Mouse (Mus musculus) naive thymus-derived CD4-positive, alpha-beta T cell, adult 2 months (primary cell): ENCODE data around the gene Cant1.
A peak's percentile ranks its signal among the peaks of the same experiment; 100 is the strongest.
"Not testable (repeated sequence)": the region's sequence is repeated elsewhere in the genome, so short reads cannot be mapped to it uniquely, and the experiment has no call there.

Experiments used
- DNase-seq: peaks from one replicate; pipeline ENCODE4 v3.0.0-alpha.2; 2011; ENCODE audit warnings: low read depth

The Cant1 gene

GRCm38 (mm10) chr11:118407318-118407910 lies 11.5 kb downstream of the Cant1 start:
- DNase-seq = no peak

- no peak for DNase-seq
These were observed 12.4 kb downstream of the Cant1 start for GRCm38 (mm10) chr11:118406521-118406920.

DNA sequence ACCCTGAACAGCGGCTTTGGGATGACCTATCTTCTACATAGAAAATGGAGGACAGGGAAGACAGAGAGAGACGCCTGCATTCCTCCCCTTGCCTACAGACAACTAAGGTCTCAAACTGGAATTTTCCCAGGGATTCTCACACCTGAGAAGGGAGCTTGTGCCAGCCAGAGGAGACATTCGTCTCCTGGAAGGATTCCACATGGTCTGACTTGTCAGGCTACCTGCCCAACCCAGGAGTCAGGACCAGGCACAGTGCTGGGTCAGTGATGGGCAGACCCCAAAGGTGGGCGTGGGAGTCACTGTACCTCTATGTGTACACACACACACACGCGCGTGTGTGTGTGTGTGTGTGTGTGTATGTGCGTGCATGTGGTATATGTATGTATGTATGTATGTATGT lies 13.6 kb downstream of the Cant1 start:
- no peak for DNase-seq

DNA sequence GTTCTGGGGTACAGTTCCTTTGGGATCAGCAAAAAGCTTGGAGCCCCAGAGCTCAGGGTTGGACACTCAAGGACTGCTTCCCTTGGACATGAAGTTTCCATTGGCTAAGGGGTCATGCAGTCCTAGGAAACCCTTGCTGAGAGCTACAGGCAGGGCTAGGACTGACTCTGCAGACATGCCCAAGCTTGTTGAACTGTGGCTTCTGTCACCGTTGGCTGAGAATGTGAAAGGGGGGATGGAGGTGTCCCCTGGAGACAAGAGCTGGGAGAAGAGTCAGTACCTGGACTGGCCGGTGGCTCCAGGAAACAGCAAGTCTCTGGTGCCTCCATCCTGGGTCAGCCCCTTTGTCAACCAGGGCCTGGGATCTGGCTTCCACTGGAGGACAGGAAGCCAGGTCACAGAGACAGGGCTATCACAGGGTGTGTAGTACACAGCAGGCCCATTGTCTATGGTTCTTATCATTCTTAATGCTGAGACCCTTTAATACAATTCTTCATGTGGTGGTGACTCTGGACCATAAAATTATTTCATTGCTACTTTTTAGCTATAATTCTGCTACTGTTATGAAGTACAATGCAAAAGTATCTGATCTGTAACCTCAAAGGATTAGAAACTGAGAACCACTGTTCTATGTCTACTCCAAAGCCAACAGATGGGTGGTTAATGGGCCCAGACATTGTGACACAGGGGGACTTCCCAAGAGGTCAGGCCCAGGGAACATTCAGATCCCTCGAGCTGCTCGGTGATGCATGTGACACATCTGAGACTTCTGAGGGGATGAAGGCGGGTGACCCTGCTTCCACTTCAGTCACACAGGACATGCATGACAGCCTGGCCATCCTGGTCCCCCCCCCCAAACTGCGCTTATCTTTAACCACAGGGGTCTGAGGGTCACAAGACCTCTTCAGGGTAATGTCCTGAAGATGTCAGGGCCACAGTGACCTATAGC lies 14.7 kb downstream of the Cant1 start:
- DNase-seq = no peak

DNA sequence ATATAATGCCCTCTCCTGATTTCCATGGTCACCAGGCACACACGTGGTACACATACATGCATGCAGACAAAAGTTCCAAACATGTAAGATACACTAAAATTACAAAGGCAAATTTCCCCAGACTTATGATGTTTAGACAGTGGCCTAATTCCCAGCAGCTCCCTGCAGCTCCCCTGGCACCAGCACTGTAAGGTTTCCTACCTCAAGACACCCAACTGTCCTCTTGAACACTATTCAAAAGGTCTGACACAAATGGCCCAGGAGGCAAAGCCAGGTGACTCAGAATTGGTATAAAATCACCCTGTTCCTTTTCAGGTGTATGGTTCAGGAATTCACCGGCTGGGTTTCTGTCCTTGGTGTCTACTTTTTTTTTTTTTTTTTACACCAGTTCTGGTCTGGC lies 15.7 kb downstream of the Cant1 start:
- no peak for DNase-seq

- DNase-seq = peak; percentile 85
These were observed 17.1 kb downstream of the Cant1 start, which contains the start of gene Lgals3bp for GRCm38 (mm10) chr11:118401760-118402280. Gene Lgals3bp, minus strand, starts transcription at chr11:118402092.

GRCm38 (mm10) chr11:118401195-118401594 lies 17.7 kb downstream of the Cant1 start:
- DNase-seq = no peak

- DNase-seq = no peak
These were observed 18.3 kb downstream of the Cant1 start for GRCm38 (mm10) chr11:118400566-118400936.

DNA sequence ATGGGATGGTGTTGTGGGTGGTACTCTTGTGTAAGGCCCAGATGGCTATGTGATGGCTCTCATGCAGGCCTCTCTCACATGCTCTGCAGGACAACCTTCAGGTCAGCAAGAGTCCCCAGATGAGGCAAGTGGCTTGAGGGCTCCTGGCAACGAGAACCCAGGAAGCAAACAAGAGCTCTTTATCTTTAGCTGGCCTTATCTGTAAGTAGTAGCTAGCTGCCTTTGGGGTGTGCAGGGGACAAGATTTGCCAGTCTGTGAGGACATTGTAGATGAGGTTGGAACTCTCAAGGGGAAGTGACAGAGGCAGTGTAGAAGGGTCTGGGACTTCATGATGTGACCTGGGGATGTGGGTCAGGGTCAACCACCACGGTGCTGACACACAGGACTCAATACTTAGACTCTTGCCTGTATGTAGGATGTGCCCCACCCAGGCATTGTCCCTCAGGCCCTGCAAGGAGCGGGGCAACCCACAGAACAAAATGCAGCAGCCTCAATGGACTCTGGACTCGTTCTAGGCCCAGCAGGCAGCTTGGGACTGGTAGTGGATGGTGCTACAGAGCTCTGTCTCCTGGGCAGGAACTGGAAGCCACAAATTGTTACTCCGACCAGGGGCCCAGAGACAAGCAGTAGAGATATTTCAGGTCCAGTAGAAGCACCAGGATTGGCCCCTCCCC lies 18.9 kb downstream of the Cant1 start:
- no peak for DNase-seq

- DNase-seq = no peak
These were observed 20.9 kb downstream of the Cant1 start for GRCm38 (mm10) chr11:118397806-118398530.

DNA sequence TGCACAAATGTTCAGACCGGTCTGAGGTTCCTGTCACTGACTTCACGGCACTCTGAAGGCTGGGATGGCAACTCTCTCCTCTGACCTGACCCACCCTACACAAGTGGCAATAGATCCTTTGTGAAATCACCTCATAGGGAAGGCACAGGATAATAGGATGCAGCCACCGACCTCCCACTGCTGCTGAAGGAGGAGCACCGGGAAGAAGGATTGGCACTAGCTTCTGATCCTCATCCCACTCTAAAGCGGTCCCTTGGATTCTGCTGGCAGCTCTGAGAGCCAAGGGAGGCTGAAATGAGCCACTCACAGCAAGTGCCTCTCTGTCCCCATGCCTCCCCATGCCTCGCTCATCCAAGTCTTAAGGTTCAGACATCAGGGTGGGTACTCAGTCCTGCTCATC lies 24.3 kb downstream of the Cant1 start:
- DNase-seq = no peak

DNA sequence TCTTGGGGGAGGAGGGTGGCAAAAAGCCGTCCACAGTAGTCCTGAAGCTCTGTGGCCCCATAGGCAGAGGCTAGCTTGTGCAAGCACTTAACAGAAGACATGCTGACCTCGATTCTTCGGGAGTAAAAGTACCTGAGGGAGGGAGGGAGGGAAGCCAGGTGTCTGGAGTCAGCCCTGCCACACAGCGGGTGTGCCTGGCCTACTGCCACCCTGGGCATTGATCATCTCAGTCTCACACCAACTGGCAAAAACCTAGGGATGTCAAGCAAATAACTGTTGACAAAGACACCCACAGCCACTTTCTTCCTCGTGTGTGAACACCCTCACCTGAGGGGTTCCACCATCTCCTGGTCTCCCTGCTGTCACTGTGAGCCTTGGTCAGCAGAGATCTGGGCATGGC lies 24.9 kb downstream of the Cant1 start:
- DNase-seq = no peak

- not testable (repeated sequence) for DNase-seq
These were observed 31.1 kb downstream of the Cant1 start for GRCm38 (mm10) chr11:118387816-118388215.

DNA sequence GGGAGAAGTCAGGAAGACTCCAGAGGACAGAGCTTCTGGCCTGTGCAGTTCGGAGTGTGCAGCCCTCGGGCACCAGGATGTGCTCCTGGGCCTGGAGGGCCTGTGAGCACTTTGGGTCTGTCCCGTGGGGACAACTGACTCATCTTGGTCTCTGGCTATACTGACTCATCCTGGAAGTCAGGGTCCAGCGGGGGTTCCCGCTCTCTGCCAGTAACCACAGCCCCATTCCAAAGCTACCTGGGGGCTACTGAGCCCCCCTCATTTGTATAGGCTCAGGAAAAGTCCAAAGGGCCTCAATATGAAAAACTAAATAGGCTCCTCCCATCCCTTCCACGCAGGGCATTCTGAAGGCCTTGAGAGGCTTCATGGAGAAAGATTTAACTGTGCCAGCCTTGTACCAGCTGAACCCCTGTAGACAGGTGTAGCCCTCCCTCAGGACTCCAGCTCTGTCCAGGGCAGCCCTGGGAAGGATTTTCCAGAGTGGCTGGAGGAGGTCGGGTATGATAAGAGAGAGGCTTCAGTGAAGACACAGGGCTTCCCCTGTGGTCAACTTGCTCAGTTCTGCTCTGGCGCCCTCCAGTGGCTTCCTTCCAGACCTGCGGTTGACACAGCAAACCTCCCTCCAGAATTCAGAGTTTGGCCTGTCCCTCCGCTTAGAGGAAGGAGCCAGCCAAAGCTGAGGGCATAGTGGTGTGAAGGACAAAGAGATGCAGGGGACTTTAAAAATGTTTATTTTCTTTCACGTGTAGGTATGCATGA lies 39.5 kb downstream of the Cant1 start:
- DNase-seq = peak; percentile 85

DNA sequence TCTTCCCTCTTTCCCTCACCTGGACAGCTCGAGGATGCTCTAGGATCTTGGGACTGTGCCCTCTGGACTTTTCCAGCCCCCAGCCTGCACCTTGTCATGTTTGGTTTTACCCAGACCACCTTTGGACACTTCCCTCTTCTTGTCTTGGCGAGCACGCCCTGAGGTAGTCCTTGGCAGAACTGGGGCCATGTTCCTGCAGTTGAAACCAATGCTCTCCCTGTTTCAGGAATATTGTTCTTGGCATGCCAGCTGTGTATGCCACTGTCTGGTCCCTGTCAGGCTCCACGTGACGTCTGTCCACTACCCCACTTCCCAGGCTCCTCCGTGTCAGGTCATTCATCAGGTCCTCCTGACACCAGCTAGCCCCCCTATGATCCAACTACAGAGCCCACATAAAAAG lies 40.2 kb downstream of the Cant1 start:
- DNase-seq = no peak

GRCm38 (mm10) chr11:118376323-118376722 lies 42.6 kb downstream of the Cant1 start:
- not testable (repeated sequence) for DNase-seq

DNA sequence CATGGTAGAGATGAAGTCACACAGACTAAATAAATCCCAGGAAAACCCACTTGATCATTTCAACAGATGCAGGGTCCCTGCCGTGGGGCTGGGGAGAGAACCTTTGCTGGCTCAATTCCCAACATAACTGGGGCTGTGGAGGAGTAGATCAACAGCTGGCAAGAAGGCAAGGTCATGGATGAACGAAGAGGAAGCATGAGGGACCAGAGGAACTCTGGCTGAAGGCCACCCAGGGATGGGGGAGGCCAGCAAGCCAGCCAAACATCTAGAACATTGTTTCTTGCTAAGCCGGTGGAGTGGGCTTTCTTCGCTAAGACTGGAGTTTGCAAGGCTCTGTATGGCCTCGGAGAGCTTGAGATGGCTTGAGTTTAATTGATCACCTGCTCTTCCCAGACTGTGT lies 43.0 kb downstream of the Cant1 start:
- DNase-seq = no peak

DNA sequence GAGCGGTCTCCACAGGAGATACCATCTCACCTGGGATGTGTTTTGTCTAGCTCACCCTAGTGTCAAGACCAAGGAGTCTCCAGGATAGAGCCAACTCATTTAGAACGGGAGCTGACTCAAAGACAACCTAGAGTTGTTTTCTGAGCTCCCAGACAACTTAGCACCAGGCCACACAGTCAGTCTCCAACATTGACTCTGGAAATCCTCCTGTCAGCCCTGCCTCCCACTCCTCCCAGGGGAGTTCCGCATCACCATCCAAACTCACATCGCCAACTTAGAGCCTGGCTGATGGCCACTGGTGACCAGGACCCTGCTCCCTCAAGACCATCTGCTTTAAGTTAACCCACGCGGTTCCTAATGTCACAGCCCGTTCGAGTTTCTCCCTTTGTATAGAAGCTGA lies 43.4 kb downstream of the Cant1 start:
- no peak for DNase-seq

GRCm38 (mm10) chr11:118375006-118375405 lies 43.9 kb downstream of the Cant1 start:
- no peak for DNase-seq

DNA sequence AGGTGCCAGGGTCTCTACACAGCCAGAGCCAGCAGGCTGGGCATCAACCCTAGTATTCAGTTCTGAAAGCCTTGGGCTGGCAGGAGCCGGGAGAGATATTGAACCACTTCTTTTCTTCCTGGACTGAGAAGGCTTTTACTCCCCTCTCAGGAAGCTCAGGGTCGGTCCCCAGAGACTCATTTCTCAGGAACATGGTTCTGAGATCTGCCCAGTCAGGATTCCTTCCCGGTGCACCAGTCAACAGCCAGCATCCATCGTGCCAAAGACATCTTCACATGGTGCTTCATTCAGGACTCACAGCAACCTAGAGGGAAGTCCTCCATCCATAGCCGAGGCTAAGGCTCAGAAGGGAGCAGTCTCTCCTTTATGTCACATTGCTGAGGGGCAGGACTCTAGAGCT lies 44.4 kb downstream of the Cant1 start:
- DNase-seq = no peak

GRCm38 (mm10) chr11:118372641-118373040 lies 46.2 kb downstream of the Cant1 start:
- no peak for DNase-seq
